Mouse (Mus musculus) hindbrain, embryonic 15.5 days (tissue): Measurements from ENCODE around the gene Tgtp2. TPM values are rescaled to one million over a fixed set of nuclear protein-coding genes. Genes with fewer than 3 reads are reported as not detected.
"Not testable (repeated sequence)": the region's sequence is repeated elsewhere in the genome, so short reads cannot be mapped to it uniquely, and the experiment has no call there.

Experiments
- ATAC-seq: fragments of 200-750 bp; cut with Nextera tagmentation; 2 replicates; pipeline ENCODE4 v1.8.0; 2017; ENCODE audit warnings: low read depth, moderate number of reproducible peaks, moderate TSS enrichment; ENCODE audit not compliant: low FRiP score
- H3K27ac ChIP-seq: fragments of 300-500 bp; sonication (generic); replicated peaks from 2 replicates; pipeline ENCODE4 v1.5.1; 2015; ENCODE audit warnings: mild to moderate bottlenecking, inconsistent platforms
- H3K27me3 ChIP-seq: fragments of 300-500 bp; sonication (generic); 2 replicates; pipeline ENCODE4 v1.6.1; 2015; ENCODE audit warnings: control low read depth, inconsistent platforms
- H3K36me3 ChIP-seq: fragments of 300-500 bp; sonication (generic); 2 replicates; pipeline ENCODE4 v1.6.1; 2015; ENCODE audit warnings: control low read depth, inconsistent platforms
- H3K4me1 ChIP-seq: fragments of 300-500 bp; sonication (generic); replicated peaks from 2 replicates; pipeline ENCODE4 v1.6.1; 2015; ENCODE audit warnings: control low read depth, inconsistent platforms
- H3K4me2 ChIP-seq: fragments of 300-500 bp; sonication (generic); 2 replicates; pipeline ENCODE4 v1.6.1; 2015; ENCODE audit warnings: moderate library complexity, mild to moderate bottlenecking, inconsistent platforms
- H3K4me3 ChIP-seq: fragments of 300-500 bp; sonication (generic); 2 replicates; pipeline ENCODE4 v1.5.1; 2015; ENCODE audit warnings: mild to moderate bottlenecking, inconsistent platforms
- H3K9ac ChIP-seq: fragments of 300-500 bp; sonication (generic); 2 replicates; pipeline ENCODE4 v1.6.1; 2015; ENCODE audit warnings: inconsistent platforms
- H3K9me3 ChIP-seq: fragments of 300-500 bp; sonication (generic); 2 replicates; pipeline ENCODE4 v1.6.1; 2016; ENCODE audit warnings: control low read depth, inconsistent platforms
- WGBS: fragments of 180-500 bp; shearing (Covaris S2); methylation state at CpG from one replicate; pipeline ENCODE4 v1.1.7; 2015; 5-methylcytosine and 5-hydroxymethylcytosine counted together
- polyA plus RNA-seq: library from polyadenylated mRNA; unstranded; fragments of >200 nt; fragmentation: Nextera tagmentation; extraction: Ambion mirVana; gene quantifications from 2 replicates; pipeline ENCODE4 v1.2.1, GENCODE M21; 2015

The Tgtp2 gene
- polyA plus RNA-seq, 1 experiment from 2014 or later = not detected

DNA sequence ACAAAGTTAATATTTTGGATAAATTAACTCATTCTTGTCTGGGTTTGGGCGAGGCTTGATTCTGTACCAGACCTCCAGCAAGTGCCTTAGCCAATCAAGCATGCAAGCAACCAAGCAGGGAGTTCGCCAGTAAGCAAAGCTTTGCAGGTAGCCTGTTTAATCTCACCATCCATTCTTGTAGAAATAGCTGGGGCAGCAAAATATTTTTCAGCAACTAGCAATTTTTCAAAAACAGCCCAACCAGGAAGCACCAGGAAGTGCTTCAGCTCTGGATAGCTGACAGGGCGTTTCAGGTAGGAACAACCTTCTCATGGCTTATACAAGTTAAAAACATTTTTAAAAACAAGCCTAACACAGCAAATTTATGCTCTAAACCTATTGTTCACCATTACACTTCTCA lies 17.9 kb upstream of the Tgtp2 start:
- no peak for ATAC-seq
- Histone ChIP-seq H3K27me3 (no peaks in the 10 kb centered on the region), H3K27ac (no peak overlapping the region)

DNA sequence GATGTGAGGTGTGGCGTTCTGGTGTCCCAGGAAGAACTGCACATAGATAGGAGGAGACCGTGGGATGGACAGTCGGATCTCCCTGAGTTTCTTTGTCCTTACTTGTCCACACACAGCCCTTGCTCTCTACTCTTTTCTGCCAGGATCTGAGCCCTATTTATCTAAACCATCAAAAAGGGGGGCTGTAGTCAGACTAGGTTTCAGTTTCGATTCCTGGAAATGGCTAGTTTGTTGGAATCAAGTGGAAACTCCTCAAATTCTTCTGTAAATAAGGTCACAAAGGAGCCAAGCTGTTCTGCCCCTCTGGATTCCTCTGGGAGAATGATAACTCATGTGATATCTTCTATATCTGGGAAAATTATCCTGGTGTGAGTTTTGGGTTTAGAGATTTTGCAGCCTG lies 17.4 kb upstream of the Tgtp2 start:
- no peak overlapping the region for H3K9ac ChIP-seq
- no peak for ATAC-seq
- WGBS = 88% methylated on average over 4 of the region's 4 CpGs

More for the DNA sequence above, 17.9 kb upstream of the Tgtp2 start:
- Histone ChIP-seq H3K4me1 (no peaks in the 10 kb centered on the region), H3K4me3 (no peak overlapping the region), H3K4me2 (no peak overlapping the region), H3K9ac (no peak overlapping the region), H3K9me3 (no peaks in the 10 kb centered on the region), H3K36me3 (no peaks in the 10 kb centered on the region)
- 82% methylated on average over 3 of the region's 3 CpGs for WGBS

DNA sequence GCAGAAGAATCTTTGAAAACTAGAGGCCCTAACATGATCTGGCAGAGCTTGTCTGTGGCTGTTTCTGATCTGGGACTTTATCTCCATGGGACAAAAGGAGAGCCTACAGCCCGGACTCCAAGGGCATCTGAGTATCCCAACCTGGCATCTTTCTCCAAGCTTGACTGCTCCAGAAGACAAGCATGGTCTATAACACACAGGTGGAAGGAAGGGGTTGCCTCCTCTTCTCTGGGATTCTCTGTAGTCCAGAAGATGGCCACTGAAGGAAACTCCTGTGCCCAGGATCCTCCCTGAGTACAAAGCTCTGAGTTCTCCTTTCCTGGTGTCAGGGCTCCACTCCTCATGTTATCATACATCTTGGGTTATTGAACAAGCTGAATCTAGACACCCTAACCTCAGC lies 16.6 kb upstream of the Tgtp2 start:
- H3K4me1 ChIP-seq = no peaks in the 10 kb centered on the region
- H3K27me3 ChIP-seq = no peaks in the 10 kb centered on the region
- no peaks in the 10 kb centered on the region for H3K9me3 ChIP-seq
- WGBS = 91% methylated on average over 1 of the region's 1 CpGs
- H3K36me3 ChIP-seq = no peaks in the 10 kb centered on the region
- H3K27ac ChIP-seq = no peak overlapping the region
- H3K4me2 ChIP-seq = no peak overlapping the region
- no peak for ATAC-seq
- H3K9ac ChIP-seq = no peak overlapping the region
- H3K4me3 ChIP-seq = no peak overlapping the region

More for the DNA sequence above, 17.4 kb upstream of the Tgtp2 start:
- Histone ChIP-seq H3K4me2 (no peak overlapping the region), H3K4me1 (no peaks in the 10 kb centered on the region), H3K9me3 (no peaks in the 10 kb centered on the region), H3K36me3 (no peaks in the 10 kb centered on the region), H3K27me3 (no peaks in the 10 kb centered on the region), H3K27ac (no peak overlapping the region), H3K4me3 (no peak overlapping the region)

DNA sequence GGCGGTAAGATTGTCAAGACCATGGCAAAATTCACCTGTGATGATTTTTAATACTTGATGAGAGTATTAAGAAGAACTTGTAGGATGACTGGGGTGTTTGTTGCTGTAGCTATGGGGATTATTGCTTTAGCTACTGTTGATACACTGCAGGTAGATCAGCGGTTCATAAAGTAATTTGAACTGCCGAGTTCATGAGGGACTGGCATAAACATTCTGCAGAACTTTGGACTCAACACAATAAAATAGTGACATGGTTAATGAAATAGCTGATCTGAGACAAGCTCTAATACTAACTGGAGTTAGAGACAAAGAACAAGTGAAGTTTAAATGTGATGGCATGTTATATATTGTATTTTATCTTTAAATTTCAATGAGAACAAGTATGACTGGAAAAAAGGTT lies 14.7 kb upstream of the Tgtp2 start:
- H3K27ac ChIP-seq = no peak overlapping the region
- H3K27me3 ChIP-seq = no peaks in the 10 kb centered on the region
- no peak overlapping the region for H3K9ac ChIP-seq
- no peaks in the 10 kb centered on the region for H3K9me3 ChIP-seq
- H3K36me3 ChIP-seq = no peaks in the 10 kb centered on the region
- no peaks in the 10 kb centered on the region for H3K4me1 ChIP-seq
- 92% methylated on average over 3 of the region's 3 CpGs for WGBS
- H3K4me2 ChIP-seq = no peak overlapping the region
- H3K4me3 ChIP-seq = no peak overlapping the region
- ATAC-seq = no peak

DNA sequence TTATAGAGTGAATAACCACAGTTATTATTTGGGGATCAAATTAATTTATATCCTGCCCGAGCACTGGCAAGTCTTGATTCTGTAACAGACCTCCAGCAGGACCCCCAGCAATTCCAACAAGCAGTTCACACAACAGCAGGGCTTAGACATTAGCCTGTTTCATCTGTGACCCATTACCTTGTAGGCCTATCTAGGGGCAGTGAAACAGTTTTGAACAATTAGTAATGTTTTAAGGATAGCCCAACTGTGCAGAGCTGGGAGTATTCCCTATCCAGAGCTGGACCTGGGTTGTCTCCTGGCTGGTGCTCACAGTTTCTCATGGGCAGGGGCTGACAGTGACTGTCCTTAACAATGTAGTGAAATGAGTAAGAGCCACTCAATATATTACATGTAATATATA lies 13.0 kb upstream of the Tgtp2 start:
- H3K4me3 ChIP-seq = no peak overlapping the region
- ATAC-seq = no peak
- WGBS = 88% methylated on average over 1 of the region's 1 CpGs

DNA sequence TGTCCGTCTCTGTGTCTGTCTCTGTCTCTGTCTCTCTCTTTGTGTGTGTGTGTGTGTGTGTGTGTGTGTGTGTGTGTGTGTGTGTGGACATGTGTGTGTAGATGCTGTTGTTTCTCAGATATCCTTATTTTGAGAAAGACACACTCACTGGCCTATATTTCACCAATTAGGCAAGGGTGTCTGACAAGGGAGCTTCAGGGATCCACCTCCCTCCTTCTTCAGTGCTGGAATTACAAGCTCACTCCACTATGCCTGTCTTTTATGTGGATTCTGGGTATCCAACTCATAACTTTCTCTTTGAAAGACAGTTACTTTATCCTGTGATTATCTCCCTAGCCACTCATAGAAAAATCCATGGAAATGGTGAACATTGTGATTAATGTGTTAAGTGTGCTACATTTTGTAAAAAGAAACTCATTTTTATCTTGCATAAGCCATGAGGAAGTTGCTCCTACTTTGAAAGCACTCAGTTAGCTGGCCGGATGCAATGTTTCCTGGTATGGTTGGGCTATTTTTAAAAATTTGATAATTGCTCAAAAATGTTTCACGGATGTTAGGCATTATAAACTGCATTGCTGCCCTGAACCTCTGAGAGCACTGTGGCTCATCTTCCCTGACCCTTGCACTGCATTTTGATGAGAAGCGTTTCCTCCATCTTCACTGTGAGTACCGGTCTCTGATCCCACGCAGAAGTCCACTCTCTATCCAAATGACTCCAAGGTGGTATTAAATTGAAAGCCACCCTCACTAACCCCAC lies 12.2 kb upstream of the Tgtp2 start, which contains the start of gene Ifi47:
TSS of gene Ifi47 (plus strand) at position 587 of the 757 bp plus-strand sequence.
- not testable (repeated sequence) for H3K36me3 ChIP-seq, H3K4me3 ChIP-seq, H3K4me1 ChIP-seq, H3K9me3 ChIP-seq, H3K27me3 ChIP-seq, ATAC-seq, H3K9ac ChIP-seq, H3K27ac ChIP-seq, H3K4me2 ChIP-seq
- WGBS = 86% methylated on average over 6 of the region's 6 CpGs

More for the DNA sequence above, 13.0 kb upstream of the Tgtp2 start:
- H3K36me3 ChIP-seq = no peaks in the 10 kb centered on the region
- no peaks in the 10 kb centered on the region for H3K9me3 ChIP-seq
- H3K27ac ChIP-seq = no peak overlapping the region
- no peaks in the 10 kb centered on the region for H3K27me3 ChIP-seq
- no peak overlapping the region for H3K4me2 ChIP-seq
- no peak overlapping the region for H3K9ac ChIP-seq
- H3K4me1 ChIP-seq = no peaks in the 10 kb centered on the region

DNA sequence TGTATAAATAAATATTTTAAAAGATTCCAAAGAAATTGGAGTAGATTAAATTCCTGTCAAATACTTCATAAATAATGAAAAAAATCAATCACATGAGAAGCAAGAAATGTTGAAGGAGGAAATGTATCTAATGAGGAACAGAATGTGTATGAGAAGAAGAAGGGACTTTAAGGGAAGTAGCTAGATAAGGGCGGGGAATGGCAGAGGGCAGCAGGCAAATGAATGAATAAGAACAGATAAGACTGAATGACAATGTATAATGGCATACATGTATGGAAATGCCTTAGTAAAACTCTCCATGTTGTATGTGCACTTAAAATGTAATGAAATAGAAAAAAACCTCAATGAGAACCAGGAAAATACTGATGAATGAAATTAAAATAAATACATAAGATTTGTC lies 4.4 kb upstream of the Tgtp2 start:
- no peak for ATAC-seq
- WGBS = 93% methylated on average over 1 of the region's 1 CpGs
- Histone ChIP-seq H3K9ac (no peak overlapping the region), H3K4me2 (no peak overlapping the region), H3K36me3 (no peaks in the 10 kb centered on the region), H3K27ac (no peak overlapping the region), H3K4me1 (no peaks in the 10 kb centered on the region), H3K27me3 (no peaks in the 10 kb centered on the region), H3K9me3 (no peaks in the 10 kb centered on the region), H3K4me3 (no peak overlapping the region)

DNA sequence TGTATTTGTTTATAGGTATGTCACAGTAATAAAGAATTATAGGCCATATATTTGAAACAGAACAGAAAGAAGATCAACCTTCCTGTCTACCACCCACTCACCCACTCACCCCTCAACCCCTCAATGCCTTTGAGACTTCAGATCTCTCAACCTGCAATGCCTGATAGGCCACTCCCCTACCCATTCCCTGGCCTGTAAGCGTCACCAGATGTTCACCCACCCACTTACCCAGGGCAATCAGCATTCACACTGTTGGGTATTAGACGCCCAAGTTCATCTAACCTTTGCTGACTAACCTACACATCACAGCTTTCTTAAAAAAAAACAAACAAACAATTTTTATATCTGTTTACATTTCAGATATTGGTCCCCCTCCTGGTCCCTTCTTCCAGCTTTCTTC lies 2.1 kb downstream of the Tgtp2 start:
- 80% methylated on average over 2 of the region's 2 CpGs for WGBS

DNA sequence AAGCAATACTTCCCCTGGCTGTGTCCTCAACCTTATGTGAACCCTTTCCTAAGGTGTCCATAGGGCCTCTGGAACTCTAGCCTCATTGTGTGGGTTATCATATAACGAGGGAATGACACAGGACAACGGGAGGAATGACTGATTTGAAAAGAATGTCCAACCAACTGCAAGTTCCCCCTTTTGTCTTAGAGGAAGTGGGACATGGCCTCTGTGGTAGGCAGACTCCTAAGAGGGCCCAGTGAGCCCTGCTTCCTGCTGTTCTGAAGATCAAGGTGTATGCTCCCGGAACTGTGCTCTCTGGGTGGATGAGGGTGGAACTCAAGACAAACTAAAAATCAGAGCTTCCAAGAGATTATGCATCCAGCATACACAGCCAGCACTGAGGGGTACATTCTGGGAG lies 3.9 kb downstream of the Tgtp2 start:
- not testable (repeated sequence) for H3K4me2 ChIP-seq, H3K36me3 ChIP-seq, H3K9ac ChIP-seq, H3K4me3 ChIP-seq, H3K4me1 ChIP-seq, ATAC-seq, H3K9me3 ChIP-seq, H3K27ac ChIP-seq, H3K27me3 ChIP-seq
- 75% methylated on average over 2 of the region's 3 CpGs for WGBS

More for the DNA sequence above, 2.1 kb downstream of the Tgtp2 start:
- H3K27ac ChIP-seq, ATAC-seq, H3K4me1 ChIP-seq, H3K27me3 ChIP-seq, H3K4me3 ChIP-seq, H3K9ac ChIP-seq, H3K9me3 ChIP-seq, H3K36me3 ChIP-seq, H3K4me2 ChIP-seq: not testable (repeated sequence)

DNA sequence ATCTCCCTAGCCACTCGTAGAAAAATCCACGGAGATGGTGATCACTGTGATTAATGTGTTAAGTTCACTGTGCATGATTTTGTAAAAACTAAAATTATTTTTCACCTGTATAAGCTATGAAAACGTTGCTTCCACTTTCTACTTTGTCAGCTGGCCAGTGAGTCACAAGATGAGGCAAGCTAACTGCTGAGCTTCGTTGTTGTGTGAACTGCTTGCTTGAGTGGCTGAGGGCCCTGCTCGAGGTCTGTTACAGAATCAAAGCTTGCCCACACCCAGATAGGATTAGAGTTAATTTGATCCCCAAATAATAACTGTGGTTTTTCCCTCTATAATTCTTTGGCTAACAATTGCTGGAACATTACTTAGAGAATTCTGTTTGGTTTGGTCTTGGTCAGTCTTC lies 12.1 kb downstream of the Tgtp2 start:
- not testable (repeated sequence) for H3K27me3 ChIP-seq, H3K36me3 ChIP-seq, H3K27ac ChIP-seq, ATAC-seq, H3K4me3 ChIP-seq, H3K4me1 ChIP-seq, H3K4me2 ChIP-seq, H3K9me3 ChIP-seq, H3K9ac ChIP-seq
- no CpG with 5 or more reads among the region's 5 CpGs for WGBS

DNA sequence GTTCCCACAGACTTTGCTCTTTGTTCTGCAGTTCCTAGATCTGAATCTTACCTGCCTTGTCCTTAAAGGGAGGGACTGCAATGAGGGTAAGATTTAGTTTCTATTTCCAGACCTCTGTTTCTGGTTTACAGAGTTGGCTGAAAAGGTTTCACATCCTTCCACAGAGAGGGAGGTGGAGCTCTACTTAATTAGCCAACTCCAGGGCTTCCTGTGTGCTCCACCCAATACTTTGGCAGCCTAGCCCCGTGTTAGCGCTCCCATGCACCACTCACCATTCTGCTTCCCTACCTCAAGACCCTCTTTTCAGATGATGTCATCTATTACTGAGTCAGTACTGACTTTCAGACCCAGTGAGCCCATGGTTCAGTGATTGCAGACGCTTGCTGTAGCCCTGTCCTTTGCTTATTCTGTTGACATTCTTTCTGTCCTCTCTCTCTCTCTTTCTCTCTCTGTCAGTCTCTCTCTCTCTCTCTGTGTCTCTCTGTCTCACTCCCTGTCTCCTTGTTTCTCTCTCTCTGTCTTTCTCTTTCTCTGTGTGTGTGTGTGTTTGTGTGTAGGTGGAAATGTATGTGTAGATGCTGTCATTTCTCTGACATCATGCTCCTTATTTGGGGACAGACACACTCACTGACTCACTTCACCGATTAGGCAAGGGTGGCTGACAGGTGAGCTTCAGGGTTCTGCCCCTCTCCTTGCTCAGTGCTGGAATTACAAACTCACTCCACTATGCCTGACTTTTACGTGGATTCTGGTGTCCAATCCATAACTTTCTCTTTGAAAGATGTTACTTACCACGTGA lies 12.7 kb downstream of the Tgtp2 start, which contains the start of gene 9930111J21Rik2:
TSS of gene 9930111J21Rik2 (minus strand) at position 150 of the 799 bp plus-strand sequence.
- not testable (repeated sequence) for H3K36me3 ChIP-seq, H3K9me3 ChIP-seq, H3K4me2 ChIP-seq, ATAC-seq, H3K4me3 ChIP-seq, H3K27ac ChIP-seq, H3K4me1 ChIP-seq, H3K27me3 ChIP-seq, H3K9ac ChIP-seq
- WGBS = 100% methylated on average over 1 of the region's 6 CpGs

DNA sequence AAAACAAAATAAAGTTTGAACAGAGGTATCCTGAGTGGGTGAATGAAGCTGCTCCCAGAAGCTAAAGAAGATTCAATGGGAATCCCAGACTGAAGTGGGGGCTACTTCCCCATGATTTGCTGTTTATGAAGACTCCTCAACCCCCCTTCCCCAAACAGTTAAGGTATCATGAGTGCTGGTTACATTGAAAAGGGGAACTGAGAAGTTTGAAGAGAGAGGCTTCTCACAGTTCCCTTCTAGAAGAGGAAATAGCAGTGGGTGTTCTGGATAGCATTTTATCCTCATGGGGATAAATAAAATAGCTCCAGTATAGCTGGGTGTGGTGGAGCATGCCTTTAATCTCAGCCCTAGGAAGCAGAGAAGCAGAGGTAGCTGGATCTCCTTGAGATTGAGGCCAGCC lies 13.9 kb downstream of the Tgtp2 start:
- H3K27me3 ChIP-seq, H3K4me3 ChIP-seq, ATAC-seq, H3K4me1 ChIP-seq, H3K27ac ChIP-seq, H3K36me3 ChIP-seq, H3K4me2 ChIP-seq, H3K9me3 ChIP-seq, H3K9ac ChIP-seq: not testable (repeated sequence)
